Mouse (Mus musculus): ENCODE results near the gene Ctsa. TPM values are rescaled to one million over a fixed set of nuclear protein-coding genes. Genes with fewer than 3 reads are reported as not detected.
"Not testable (repeated sequence)": the region's sequence is repeated elsewhere in the genome, so short reads cannot be mapped to it uniquely, and the experiment has no call there.

Ctsa gene
- total RNA-seq, 2 experiments from 2014 or later: 103 TPM

- no peak for DNase-seq (ENCODE audit: low spot score in 2 of 2)
These were observed 13.1 kb downstream of the Ctsa start for GRCm38 (mm10) chr2:164845782-164846181.

GRCm38 (mm10) chr2:164850061-164850460, 17.4 kb downstream of the Ctsa start:
- DNase-seq (ENCODE audit: low spot score in 2 of 2): no peak

GRCm38 (mm10) chr2:164855572-164855971, 22.9 kb downstream of the Ctsa start:
- DNase-seq (ENCODE audit: low spot score in 2 of 2): not testable (repeated sequence)

GRCm38 (mm10) chr2:164856309-164857100, 23.8 kb downstream of the Ctsa start:
- DNase-seq (ENCODE audit: low spot score in 2 of 2): no peak

- DNase-seq (ENCODE audit: low spot score in 2 of 2): no peak
These were observed 24.6 kb downstream of the Ctsa start, which contains the start of gene Pltp for GRCm38 (mm10) chr2:164857101-164857821. TSS of gene Pltp (minus strand) at chr2:164857711.

GRCm38 (mm10) chr2:164857842-164858553, 25.3 kb downstream of the Ctsa start:
- DNase-seq (ENCODE audit: low spot score in 2 of 2): no peak

- DNase-seq (ENCODE audit: low spot score in 2 of 2): no peak
These were observed 26.5 kb downstream of the Ctsa start for GRCm38 (mm10) chr2:164859155-164859554.

GRCm38 (mm10) chr2:164859640-164860432, 27.2 kb downstream of the Ctsa start:
- no peak for DNase-seq (ENCODE audit: low spot score in 2 of 2)

- no peak for DNase-seq (ENCODE audit: low spot score in 2 of 2)
These were observed 28.4 kb downstream of the Ctsa start for GRCm38 (mm10) chr2:164861094-164861493.

- no peak for DNase-seq (ENCODE audit: low spot score in 2 of 2)
These were observed 29.6 kb downstream of the Ctsa start for GRCm38 (mm10) chr2:164862179-164862861.

- not testable (repeated sequence) for DNase-seq (ENCODE audit: low spot score in 2 of 2)
These were observed 30.7 kb downstream of the Ctsa start for GRCm38 (mm10) chr2:164863411-164863810.

GRCm38 (mm10) chr2:164864593-164864992, 31.9 kb downstream of the Ctsa start:
- no peak for DNase-seq (ENCODE audit: low spot score in 2 of 2)

GRCm38 (mm10) chr2:164866741-164867551, 34.3 kb downstream of the Ctsa start:
- DNase-seq (ENCODE audit: low spot score in 2 of 2): no peak

- DNase-seq (ENCODE audit: low spot score in 2 of 2): no peak
These were observed 34.9 kb downstream of the Ctsa start for GRCm38 (mm10) chr2:164867566-164867965.

- no peak for DNase-seq (ENCODE audit: low spot score in 2 of 2)
These were observed 35.8 kb downstream of the Ctsa start for GRCm38 (mm10) chr2:164868491-164868890.

GRCm38 (mm10) chr2:164871602-164872303, 39.1 kb downstream of the Ctsa start:
- no peak for DNase-seq (ENCODE audit: low spot score in 2 of 2)

GRCm38 (mm10) chr2:164873621-164874020, 40.9 kb downstream of the Ctsa start:
- DNase-seq (ENCODE audit: low spot score in 2 of 2): no peak

GRCm38 (mm10) chr2:164874239-164874769, 41.6 kb downstream of the Ctsa start:
- no peak for DNase-seq (ENCODE audit: low spot score in 2 of 2)

- not testable (repeated sequence) for DNase-seq (ENCODE audit: low spot score in 2 of 2)
These were observed 43.0 kb downstream of the Ctsa start for GRCm38 (mm10) chr2:164875648-164876047.
